Mouse (Mus musculus): ENCODE data around the gene Tnfrsf19.

The Tnfrsf19 gene

DNA sequence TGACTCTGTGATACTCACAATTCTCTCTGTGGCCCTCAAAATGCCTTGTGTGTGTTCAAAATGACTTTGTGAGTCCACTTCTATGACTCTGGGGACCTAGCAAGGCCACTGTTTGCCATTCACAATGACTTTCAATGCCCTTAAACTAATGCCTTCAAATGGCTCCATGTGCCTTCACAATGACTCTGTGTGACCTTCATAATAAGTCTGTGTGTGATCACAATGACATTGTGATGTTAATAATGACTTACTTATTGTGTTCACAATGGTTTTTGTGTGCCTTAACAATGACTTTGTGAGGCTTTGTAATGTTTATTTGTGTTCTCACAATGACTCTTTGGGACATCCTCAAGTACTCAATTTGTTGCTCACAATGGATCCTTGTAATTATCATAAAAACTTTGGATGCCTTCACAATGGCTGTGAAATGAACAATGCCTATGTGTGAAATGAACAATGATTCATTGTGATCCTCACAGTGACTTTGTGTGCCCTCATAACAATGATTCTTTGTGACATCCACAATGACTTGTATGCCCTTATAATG, 88.6 kb downstream of the Tnfrsf19 start:
- DNase-seq = no peak

DNA sequence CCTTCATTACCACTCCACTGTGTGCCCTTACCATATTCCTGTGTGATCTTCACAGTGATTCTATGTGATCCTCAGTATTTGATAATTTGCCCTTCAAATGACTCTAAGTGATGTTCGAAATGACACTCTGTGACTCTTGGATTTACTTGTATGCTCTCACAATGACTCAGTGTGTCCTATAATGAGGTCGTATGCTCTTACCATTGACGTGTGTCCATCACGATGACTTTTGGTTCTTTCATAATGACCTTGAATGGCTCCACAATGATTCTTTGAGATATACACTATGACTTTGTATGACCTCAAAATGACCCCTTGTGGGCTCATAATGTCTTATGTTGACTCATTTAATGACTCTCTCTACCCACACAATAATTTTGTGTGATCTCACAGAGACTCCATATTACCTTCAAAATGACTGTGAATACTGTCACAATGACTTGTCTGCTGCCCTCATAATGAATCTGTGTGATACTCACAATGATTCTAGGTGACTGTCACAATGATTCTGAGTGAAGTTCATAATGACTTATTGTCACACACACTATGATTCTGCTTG, 108.7 kb downstream of the Tnfrsf19 start:
- no peak for DNase-seq

DNA sequence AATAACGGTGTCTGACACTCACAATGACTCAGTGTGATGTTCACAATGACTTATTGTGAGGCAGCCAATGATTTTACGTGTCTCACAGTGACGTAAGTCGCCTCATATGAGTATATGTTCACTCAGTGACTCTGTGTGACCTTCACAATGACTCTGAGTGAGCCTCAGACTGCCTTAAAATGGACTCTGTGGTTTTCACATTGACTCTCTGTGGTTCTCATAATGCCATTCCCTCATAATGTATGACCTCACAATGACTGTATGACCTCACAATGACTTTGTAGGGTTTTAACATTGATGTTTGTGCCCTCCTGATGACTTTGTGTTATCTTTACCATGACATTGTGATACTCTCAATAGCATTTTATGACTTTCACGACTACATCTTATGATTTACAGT, 110.6 kb downstream of the Tnfrsf19 start:
- DNase-seq = no peak

DNA sequence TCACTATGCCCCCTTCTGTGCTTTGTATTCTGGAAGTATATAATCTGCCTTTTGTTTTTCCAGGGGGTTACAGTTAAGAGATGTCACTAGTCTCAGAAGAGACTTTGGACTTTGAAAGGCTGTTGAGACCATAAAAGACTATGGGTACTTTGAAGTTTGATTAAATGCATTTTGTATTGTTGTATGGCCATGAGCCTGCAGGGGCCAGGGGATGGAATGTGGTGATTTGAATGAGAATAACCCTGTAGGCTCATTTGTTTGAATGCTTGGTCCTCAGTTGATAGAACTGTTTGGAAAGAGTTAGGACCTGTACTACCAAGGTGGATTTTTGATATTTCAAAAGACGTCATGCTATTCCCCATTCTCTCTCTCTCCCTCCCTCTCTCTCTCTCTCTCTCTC, 120.3 kb downstream of the Tnfrsf19 start:
- no peak for DNase-seq

DNA sequence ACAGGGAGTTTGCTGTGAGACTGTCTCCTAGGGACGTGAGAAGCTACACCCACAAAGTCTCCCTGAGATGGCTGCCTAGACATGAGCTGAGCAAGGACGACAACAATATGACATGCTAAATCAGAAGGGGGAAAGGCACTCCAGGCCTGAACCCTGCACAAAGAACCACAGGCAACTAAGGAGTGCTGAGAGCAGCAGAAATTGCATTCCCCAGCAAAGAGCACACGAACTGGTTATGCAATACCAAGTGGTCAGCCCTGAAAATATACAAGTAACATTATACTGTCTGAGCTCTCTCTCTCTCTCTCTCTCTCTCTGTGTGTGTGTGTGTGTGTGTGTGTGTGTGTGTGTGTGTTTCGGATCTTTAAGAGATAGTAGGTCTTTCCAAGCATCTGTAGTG, 129.6 kb downstream of the Tnfrsf19 start:
- no peak for DNase-seq

All from retina, postnatal 1 day (tissue).